Mouse (Mus musculus) intestine, postnatal 0 days (tissue): ENCODE measurements at regions not wholly inside any gene's neighbourhood (a gene's known extent, or its start where the extent isn't known, plus 50 kb on each side); places are given as distances from the start of the nearest gene placed in this dataset.

Experiments used
- ATAC-seq: fragments of 200-750 bp; cut with Nextera tagmentation; 2 replicates; pipeline ENCODE4 v1.8.0; 2017; ENCODE audit warnings: mild to moderate bottlenecking, moderate TSS enrichment, moderate library complexity
- H3K27ac ChIP-seq: fragments of 300-500 bp; sonication (generic); 2 replicates; pipeline ENCODE4 v1.5.1; 2014; ENCODE audit warnings: mild to moderate bottlenecking, low read depth, low read length, moderate library complexity
- H3K27me3 ChIP-seq: fragments of 300-500 bp; sonication (generic); replicated peaks from 2 replicates; pipeline ENCODE4 v1.6.1; 2014; ENCODE audit warnings: low read length, mixed read lengths; ENCODE audit not compliant: control insufficient read depth, insufficient read depth
- H3K36me3 ChIP-seq: fragments of 300-500 bp; sonication (generic); 2 replicates; pipeline ENCODE4 v1.6.1; 2014; ENCODE audit warnings: mild to moderate bottlenecking, moderate library complexity; ENCODE audit not compliant: control insufficient read depth, insufficient read depth
- H3K4me1 ChIP-seq: fragments of 300-500 bp; sonication (generic); replicated peaks from 2 replicates; pipeline ENCODE4 v1.6.1; 2014; ENCODE audit warnings: antibody characterized with exemption, low read length, mixed read lengths; ENCODE audit not compliant: control insufficient read depth, insufficient read depth
- H3K4me2 ChIP-seq: fragments of 300-500 bp; sonication (generic); replicated peaks from 2 replicates; pipeline ENCODE4 v1.6.1; 2014; ENCODE audit warnings: low read depth, mild to moderate bottlenecking, moderate library complexity
- H3K4me3 ChIP-seq: fragments of 300-500 bp; sonication (generic); 2 replicates; pipeline ENCODE4 v1.5.1; 2014; ENCODE audit warnings: low read depth, low read length
- H3K9ac ChIP-seq: fragments of 300-500 bp; sonication (generic); 2 replicates; pipeline ENCODE4 v1.6.1; 2014; ENCODE audit warnings: mild to moderate bottlenecking, low read depth, low read length
- H3K9me3 ChIP-seq: fragments of 300-500 bp; sonication (generic); 2 replicates; pipeline ENCODE4 v1.6.1; 2016; ENCODE audit warnings: mixed run types; ENCODE audit not compliant: control insufficient read depth
- CTCF ChIP-seq: sonication (generic); IDR thresholded peaks from 2 replicates; pipeline ENCODE4 v1.5.1; 2016; ENCODE audit warnings: low read depth, mild to moderate bottlenecking, control low read depth, antibody characterized with exemption, moderate library complexity
- WGBS: fragments of 180-500 bp; shearing (Covaris S2); extraction: QIAGEN DNeasy Blood & Tissue Kit; methylation state at CpG from one replicate; pipeline ENCODE4 v1.1.7; 2014; 5-methylcytosine and 5-hydroxymethylcytosine counted together

DNA sequence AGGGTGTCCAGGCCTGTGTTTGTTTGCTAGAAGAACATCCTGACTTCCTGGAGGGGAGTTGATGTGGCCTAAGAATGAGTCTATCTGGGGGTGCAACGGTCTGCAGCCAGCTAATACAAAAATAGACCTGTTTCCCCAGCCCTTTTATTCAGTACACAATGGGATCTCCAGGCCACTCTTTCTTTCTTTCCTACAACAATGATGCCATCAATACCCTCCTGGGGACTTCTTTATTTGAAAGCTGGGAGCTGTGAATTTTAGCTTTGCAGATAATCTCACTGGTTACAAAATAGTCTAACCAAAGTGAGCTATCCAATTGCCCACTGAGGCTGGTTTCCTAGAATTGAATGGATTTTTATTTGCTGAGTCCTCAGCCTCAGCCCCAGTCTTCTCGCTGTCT lies 207.4 kb downstream of the Cbln1 start:
- no peak for ATAC-seq
- WGBS: 62% methylated on average over 2 of the region's 2 CpGs
- no peak overlapping the region for H3K4me2 ChIP-seq
- H3K9me3 ChIP-seq: no peaks in the 10 kb centered on the region
- no peaks in the 10 kb centered on the region for H3K36me3 ChIP-seq
- H3K9ac ChIP-seq: no peak overlapping the region
- H3K4me1 ChIP-seq: no peaks in the 10 kb centered on the region
- H3K27ac ChIP-seq: no peak overlapping the region
- no peak overlapping the region for H3K4me3 ChIP-seq
- H3K27me3 ChIP-seq: no peaks in the 10 kb centered on the region
- TF ChIP-seq CTCF: no peak

- ATAC-seq: no peak
- Histone ChIP-seq H3K27me3 (no peaks in the 10 kb centered on the region), H3K4me2 (no peak overlapping the region), H3K9ac (no peak overlapping the region), H3K27ac (no peak overlapping the region), H3K4me3 (no peak overlapping the region), H3K36me3 (no peaks in the 10 kb centered on the region), H3K9me3 (no peaks in the 10 kb centered on the region), H3K4me1 (no peaks in the 10 kb centered on the region)
- WGBS: 93% methylated on average over 2 of the region's 2 CpGs
- TF ChIP-seq CTCF: no peak
Measured at GRCm38 (mm10) chr8:87260305-87260704, 212.1 kb downstream of the Cbln1 start.

DNA sequence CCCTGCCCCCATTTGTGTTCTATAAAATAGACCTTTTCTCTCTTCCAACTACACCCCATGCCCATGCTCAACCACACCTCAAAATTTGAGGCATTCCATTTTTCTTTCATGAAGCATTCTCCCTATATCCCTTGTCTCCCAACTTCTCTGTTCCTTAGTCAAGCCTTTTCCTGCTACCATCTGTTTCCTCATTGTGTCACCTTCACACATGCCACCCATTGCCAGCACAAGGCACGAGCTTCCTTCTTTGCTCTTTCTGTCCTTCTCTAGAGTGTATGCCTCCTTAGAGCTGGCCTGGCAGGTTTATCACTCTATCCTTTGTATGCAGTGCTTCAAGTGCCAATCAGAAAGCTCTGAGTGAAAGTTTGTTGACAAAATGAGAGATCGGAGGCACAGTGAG lies 229.7 kb downstream of the Cbln1 start:
- no peaks in the 10 kb centered on the region for H3K4me1 ChIP-seq
- no peak for TF ChIP-seq CTCF
- no peaks in the 10 kb centered on the region for H3K9me3 ChIP-seq
- H3K36me3 ChIP-seq: no peaks in the 10 kb centered on the region
- H3K4me2 ChIP-seq: no peak overlapping the region
- H3K27ac ChIP-seq: no peak overlapping the region
- no peaks in the 10 kb centered on the region for H3K27me3 ChIP-seq
- H3K9ac ChIP-seq: no peak overlapping the region
- 46% methylated on average over 2 of the region's 2 CpGs for WGBS
- no peak for ATAC-seq
- H3K4me3 ChIP-seq: no peak overlapping the region

- ATAC-seq: no peak
- no peak for TF ChIP-seq CTCF
- WGBS: 78% methylated on average over 6 of the region's 7 CpGs
- H3K4me3 ChIP-seq: no peak overlapping the region
- H3K36me3 ChIP-seq: no peaks in the 10 kb centered on the region
- H3K27ac ChIP-seq: no peak overlapping the region
- no peaks in the 10 kb centered on the region for H3K27me3 ChIP-seq
- H3K4me1 ChIP-seq: no peaks in the 10 kb centered on the region
- H3K9me3 ChIP-seq: no peaks in the 10 kb centered on the region
- no peak overlapping the region for H3K9ac ChIP-seq
- H3K4me2 ChIP-seq: no peak overlapping the region
Measured at GRCm38 (mm10) chr8:87237181-87237580, 235.2 kb downstream of the Cbln1 start.

- H3K36me3 ChIP-seq: no peaks in the 10 kb centered on the region
- no peak overlapping the region for H3K9ac ChIP-seq
- H3K4me3 ChIP-seq: no peak overlapping the region
- no peak overlapping the region for H3K4me2 ChIP-seq
- no peak for TF ChIP-seq CTCF
- H3K27ac ChIP-seq: no peak overlapping the region
- no peak for ATAC-seq
- 80% methylated on average over 11 of the region's 11 CpGs for WGBS
- no peaks in the 10 kb centered on the region for H3K4me1 ChIP-seq
- no peaks in the 10 kb centered on the region for H3K9me3 ChIP-seq
- H3K27me3 ChIP-seq: no peaks in the 10 kb centered on the region
Measured at GRCm38 (mm10) chr8:87236438-87236837, 236.0 kb downstream of the Cbln1 start.

DNA sequence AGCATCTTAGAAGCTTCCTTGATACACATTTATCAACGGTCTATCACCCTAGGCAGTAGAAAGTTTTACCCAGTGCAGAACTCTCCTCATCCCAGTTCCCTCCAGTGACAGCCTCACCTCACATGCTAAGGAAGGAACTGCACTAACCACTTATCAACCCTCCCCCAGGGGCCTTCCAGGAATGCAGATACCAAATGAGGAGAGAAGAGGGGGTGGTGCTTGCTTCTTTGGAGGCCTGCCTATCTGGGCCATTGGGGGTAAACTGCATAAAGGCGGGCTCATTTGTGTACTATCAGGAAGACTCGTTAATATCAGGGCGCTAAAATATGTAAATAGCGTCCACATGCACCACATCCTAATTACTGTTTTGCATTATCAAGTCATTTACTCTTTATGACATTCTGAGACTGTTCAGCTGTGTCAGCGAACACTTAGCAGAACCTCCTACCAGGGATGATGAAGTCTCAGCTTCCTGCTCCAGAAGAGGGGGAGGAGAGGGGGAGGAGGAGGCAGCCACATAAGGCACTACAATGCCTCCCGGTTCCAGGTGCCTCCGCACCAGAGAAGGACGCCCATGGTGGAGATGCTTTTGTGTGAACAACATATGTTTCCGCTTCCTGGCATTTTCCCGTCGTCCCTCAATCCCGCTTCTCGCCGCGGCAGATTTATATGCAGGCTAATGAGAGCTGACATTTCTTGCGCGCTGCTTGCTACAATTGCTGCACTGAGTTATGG lies 236.9 kb downstream of the Cbln1 start:
- H3K4me3 ChIP-seq: no peak overlapping the region
- peak overlapping the region; percentile 32; the same call in 1 of the 2 replicates for H3K4me2 ChIP-seq
- 39% methylated on average over 18 of the region's 18 CpGs for WGBS
- H3K27ac ChIP-seq: no peak overlapping the region
- TF ChIP-seq CTCF: no peak
- H3K9me3 ChIP-seq: no peaks in the 10 kb centered on the region
- H3K36me3 ChIP-seq: no peaks in the 10 kb centered on the region
- H3K4me1 ChIP-seq: no peaks in the 10 kb centered on the region
- no peaks in the 10 kb centered on the region for H3K27me3 ChIP-seq
- ATAC-seq: no peak
- H3K9ac ChIP-seq: no peak overlapping the region
